Mouse (Mus musculus): Measurements from ENCODE around the gene Olfr1216.
"Not testable (repeated sequence)": the region's sequence is repeated elsewhere in the genome, so short reads cannot be mapped to it uniquely, and the experiment has no call there.

Gene Olfr1216

DNA sequence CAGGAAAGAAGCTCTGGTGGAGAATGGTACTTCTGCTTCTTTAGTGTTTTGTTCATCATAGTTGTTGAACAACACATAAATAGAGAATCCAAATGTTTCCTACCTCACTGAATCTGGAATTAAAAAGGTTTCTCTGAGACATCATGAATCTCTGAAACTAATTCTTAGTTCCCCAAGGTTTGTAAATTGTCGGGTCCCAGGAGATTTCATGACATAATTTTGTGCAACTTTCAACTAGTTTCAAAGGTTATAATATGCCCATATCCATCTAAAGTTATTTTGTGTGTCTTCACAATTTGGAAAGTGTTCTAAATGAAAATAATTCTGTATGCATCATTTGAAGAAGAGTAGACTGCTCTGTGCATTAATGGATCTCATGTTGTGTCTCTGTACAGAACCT, at the start of gene Olfr1216:
TSS of gene Olfr1216 (minus strand) at position 101 of the 400 bp plus-strand sequence.
- no peak for DNase-seq (ENCODE audit: low spot score)

DNA sequence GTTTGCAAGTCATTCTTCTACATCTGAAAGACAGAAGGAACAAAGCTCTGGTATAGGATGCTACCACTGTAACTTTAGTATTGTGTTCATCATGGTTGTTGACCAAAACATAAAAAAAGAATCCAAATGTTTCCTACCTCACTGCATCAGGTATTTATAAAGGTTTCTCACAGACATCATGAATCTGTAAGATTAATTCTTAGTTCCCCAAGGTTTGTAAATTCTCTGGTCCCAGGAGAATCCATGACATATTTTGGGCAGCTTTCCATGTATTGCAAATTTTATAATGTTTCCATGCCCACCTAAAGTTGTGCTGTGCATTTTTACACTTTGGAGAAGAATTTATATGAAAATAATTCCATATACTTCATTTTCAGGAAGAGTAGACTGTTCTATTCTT, 42.9 kb upstream of the Olfr1216 start, which contains the start of gene Olfr1218:
TSS of gene Olfr1218 (minus strand) at position 101 of the 400 bp plus-strand sequence.
- no peak for DNase-seq (ENCODE audit: low spot score)

DNA sequence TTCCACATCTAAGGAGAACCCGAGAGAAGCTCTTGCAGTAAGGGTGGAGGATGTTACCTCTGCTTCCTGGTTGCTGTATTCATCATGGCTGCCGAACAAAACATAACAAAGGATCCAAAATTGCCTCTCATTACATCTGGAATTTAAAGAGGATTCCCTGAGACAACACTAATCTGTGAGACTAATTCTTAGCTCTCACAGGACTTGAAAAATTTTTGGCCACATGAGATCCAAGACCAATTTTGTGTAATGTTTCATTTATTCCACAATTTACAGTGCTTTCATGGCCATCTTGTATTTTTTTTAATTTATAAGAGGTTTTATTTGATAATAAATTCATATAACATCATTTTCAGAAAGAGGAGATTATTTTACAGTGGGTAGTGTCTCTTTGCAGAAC, 13.8 kb upstream of the Olfr1216 start, which contains the start of gene Olfr1217:
TSS of gene Olfr1217 (minus strand) at position 101 of the 400 bp plus-strand sequence.
- no peak for DNase-seq (ENCODE audit: low spot score)

DNA sequence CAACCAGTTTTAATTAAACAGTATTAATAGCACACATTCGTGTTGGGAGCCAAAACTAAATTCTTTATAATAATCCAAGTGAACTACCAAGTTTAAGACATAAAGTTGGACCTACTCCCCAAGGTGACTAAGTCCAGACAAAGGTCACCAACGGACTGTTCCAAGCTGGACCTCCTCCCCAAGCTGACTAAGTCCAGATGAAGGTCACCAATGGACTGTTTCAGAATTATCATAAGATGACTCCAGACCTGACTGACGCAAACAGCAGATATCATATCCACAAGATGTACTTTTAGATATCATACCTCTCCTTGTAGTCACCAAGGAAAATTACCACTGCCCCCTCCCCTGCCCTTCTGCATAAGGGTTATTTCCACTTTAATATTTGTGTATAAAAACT, 3.3 kb upstream of the Olfr1216 start:
- DNase-seq (ENCODE audit: low spot score) = not testable (repeated sequence)

DNA sequence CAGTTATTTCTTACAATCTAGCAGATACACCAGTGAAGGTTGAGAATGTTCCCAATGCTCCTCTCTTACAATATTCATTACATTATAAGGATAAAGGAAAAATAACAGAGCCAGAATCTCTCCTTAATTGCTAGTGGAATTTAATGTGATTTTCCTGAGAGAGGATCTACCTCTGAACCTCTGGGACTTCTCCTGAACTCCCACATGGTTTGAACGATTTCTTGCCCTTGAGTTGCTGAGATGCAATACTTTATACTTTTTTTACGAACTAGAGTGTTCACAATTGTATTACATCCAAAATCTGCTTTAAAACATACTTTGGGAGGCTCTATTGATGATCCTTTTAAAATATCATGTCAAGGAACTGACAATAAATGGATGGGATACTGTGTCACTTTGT, 11.3 kb downstream of the Olfr1216 start, which contains the start of gene Olfr1215:
TSS of gene Olfr1215 (minus strand) at position 101 of the 400 bp plus-strand sequence.
- no peak for DNase-seq (ENCODE audit: low spot score)

DNA sequence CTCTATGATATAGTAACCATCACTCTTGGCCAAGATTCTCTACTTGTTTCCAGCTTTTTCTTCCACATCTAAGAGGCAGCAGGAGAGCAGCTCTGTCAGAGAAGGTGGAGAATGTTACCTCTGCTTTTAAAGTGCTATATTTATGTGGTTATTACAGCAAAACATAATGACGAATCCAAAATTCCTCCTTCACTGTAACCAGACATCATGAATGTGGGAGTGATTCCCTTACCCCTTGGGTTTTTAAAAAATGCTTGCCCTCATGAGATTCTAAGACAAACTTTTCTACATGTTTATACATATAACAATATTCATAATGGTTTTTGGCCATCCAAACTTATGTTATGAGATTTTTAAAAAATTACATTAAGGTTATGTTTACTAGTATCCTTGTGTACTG, 25.6 kb downstream of the Olfr1216 start, which contains the start of gene Olfr1214:
TSS of gene Olfr1214 (minus strand) at position 101 of the 400 bp plus-strand sequence.
- no peak for DNase-seq (ENCODE audit: low spot score)

DNA sequence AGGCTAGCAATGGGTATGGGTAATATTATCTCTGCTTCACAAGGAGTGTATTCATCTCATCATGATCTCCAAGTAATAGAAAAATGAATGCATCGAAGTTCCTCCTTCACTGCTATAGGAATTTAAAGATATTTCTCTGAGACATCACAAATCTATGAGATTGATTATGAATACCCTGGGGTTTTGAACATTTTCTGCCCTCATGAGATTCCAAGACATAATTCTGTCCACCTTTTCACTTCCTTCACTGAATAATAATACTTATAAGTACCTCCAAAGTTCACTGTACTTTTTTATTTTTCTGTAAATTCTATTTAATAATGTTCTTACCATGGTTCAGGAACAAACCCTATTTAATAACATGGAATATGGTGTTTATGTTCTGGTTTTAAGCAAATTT, 38.0 kb downstream of the Olfr1216 start, which contains the start of gene Gm13762:
TSS of gene Gm13762 (minus strand) at position 101 of the 400 bp plus-strand sequence.
- DNase-seq (ENCODE audit: low spot score) = no peak

Data from urinary bladder, postnatal 14 days (tissue).